Mouse (Mus musculus) midbrain, postnatal 0 days (tissue): ENCODE data around the gene Hivep3. TPM values are rescaled to one million over a fixed set of nuclear protein-coding genes. Genes with fewer than 3 reads are reported as not detected.
A peak's percentile ranks its signal among the peaks of the same experiment; 100 is the strongest.

Experiments
- ATAC-seq: fragments of 200-750 bp; cut with Nextera tagmentation; 2 replicates; pipeline ENCODE4 v1.8.0; 2017; ENCODE audit warnings: moderate number of reproducible peaks, mild to moderate bottlenecking, moderate TSS enrichment, moderate library complexity; ENCODE audit not compliant: low FRiP score
- DNase-seq: peaks from one replicate; pipeline ENCODE4 v3.0.0-alpha.2; 2015; ENCODE audit warnings: low spot score
- H3K27ac ChIP-seq: fragments of 300-500 bp; sonication (generic); 2 replicates; pipeline ENCODE4 v1.5.1; 2014; ENCODE audit warnings: low read depth, mild to moderate bottlenecking, low read length, mixed read lengths
- H3K27me3 ChIP-seq: fragments of 300-500 bp; sonication (generic); 2 replicates; pipeline ENCODE4 v1.6.1; 2014; ENCODE audit warnings: low read length, control low read depth, mixed read lengths; ENCODE audit not compliant: insufficient read depth
- H3K36me3 ChIP-seq: fragments of 300-500 bp; sonication (generic); 2 replicates; pipeline ENCODE4 v1.6.1; 2014; ENCODE audit warnings: low read length, control low read depth, mixed read lengths; ENCODE audit not compliant: insufficient read depth
- H3K4me1 ChIP-seq: fragments of 300-500 bp; sonication (generic); 2 replicates; pipeline ENCODE4 v1.6.1; 2014; ENCODE audit warnings: mild to moderate bottlenecking, control low read depth, antibody characterized with exemption, low read length, mixed read lengths; ENCODE audit not compliant: insufficient read depth
- H3K4me2 ChIP-seq: fragments of 300-500 bp; sonication (generic); 2 replicates; pipeline ENCODE4 v1.6.1; 2014; ENCODE audit warnings: low read depth, mild to moderate bottlenecking, low read length, mixed read lengths; ENCODE audit not compliant: poor library complexity, severe bottlenecking
- H3K4me3 ChIP-seq: fragments of 300-500 bp; sonication (generic); 2 replicates; pipeline ENCODE4 v1.5.1; 2014; ENCODE audit warnings: low read depth, mild to moderate bottlenecking, low read length, moderate library complexity
- H3K9ac ChIP-seq: fragments of 300-500 bp; sonication (generic); replicated peaks from 2 replicates; pipeline ENCODE4 v1.6.1; 2014; ENCODE audit warnings: mild to moderate bottlenecking, low read length, moderate library complexity, mixed read lengths; ENCODE audit not compliant: poor library complexity, severe bottlenecking
- H3K9me3 ChIP-seq: fragments of 300-500 bp; sonication (generic); 2 replicates; pipeline ENCODE4 v1.6.1; 2016; ENCODE audit warnings: low read length, control low read depth
- CTCF ChIP-seq: IDR thresholded peaks from 2 replicates; pipeline ENCODE4 v1.5.1; 2016; ENCODE audit warnings: antibody characterized with exemption, mild to moderate bottlenecking
- WGBS: fragments of 180-500 bp; shearing (Covaris S2); extraction: QIAGEN DNeasy Blood & Tissue Kit; methylation state at CpG from one replicate; pipeline ENCODE4 v1.1.7; 2014; 5-methylcytosine and 5-hydroxymethylcytosine counted together
- polyA plus RNA-seq: library from polyadenylated mRNA; unstranded; fragments of >200 nt; fragmentation: Nextera tagmentation; extraction: Ambion mirVana; gene quantifications from 2 replicates; pipeline ENCODE4 v1.2.1, GENCODE M21; 2015
- total RNA-seq: library from RNA; depleted of rRNA; stranded (reverse); fragments of >200 nt; gene quantifications from 2 replicates; pipeline ENCODE4 v1.2.3, GENCODE M21; 2014

Gene Hivep3
- total and polyA plus RNA-seq, 2 experiments from 2014 or later = 16.5 to 18.3 TPM

DNA sequence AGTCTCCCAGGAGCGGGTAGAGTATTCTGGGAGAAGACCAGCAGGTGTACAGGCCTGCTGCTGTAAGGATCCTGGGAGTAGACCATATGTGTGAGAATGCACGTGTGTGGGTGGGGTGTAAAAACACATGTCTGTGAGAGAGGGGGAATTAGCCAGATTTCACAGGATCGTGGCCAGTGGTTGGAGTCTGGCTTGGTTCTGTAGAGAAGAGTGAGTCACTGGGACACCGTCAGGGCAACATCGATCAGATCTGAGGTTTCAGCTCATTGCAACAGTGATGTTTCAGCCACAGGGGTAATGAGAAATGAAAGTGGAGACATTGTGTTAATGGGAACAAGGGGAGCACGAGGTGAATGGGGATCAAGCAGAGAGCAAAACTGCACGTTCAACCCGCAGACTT lies 189.4 kb downstream of the Hivep3 start:
- no peak overlapping the region for H3K4me3 ChIP-seq
- H3K4me2 ChIP-seq = no peak overlapping the region
- no peaks in the 10 kb centered on the region for H3K36me3 ChIP-seq
- ATAC-seq = no peak
- H3K27me3 ChIP-seq = no peaks in the 10 kb centered on the region
- H3K27ac ChIP-seq = no peak overlapping the region
- H3K9me3 ChIP-seq = no peaks in the 10 kb centered on the region
- no peak for TF ChIP-seq CTCF
- 91% methylated on average over 8 of the region's 8 CpGs for WGBS
- H3K4me1 ChIP-seq = no peaks in the 10 kb centered on the region
- no peak for DNase-seq
- no peak overlapping the region for H3K9ac ChIP-seq

DNA sequence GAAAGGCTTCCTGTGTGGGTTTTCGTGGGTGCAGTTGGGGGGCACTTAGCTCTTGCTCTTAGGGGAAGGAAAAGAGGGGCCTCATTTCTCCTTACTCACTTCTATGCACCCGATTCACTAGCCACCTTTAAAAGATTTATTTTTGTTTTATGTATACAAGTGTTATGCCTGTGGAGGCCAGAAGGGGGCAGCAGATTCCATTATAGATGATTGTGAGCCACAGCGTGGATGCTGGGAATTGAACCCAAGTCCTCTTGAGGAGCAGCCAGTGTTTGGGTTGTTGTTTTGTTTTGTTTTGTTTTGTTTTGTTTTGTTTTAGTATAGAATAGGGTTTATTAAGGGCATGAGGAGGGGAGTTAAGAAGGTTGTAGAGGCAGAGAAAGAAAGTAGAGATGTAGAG lies 189.8 kb downstream of the Hivep3 start:
- Histone ChIP-seq H3K9me3 (no peaks in the 10 kb centered on the region), H3K4me3 (no peak overlapping the region), H3K27ac (no peak overlapping the region), H3K27me3 (no peaks in the 10 kb centered on the region), H3K9ac (no peak overlapping the region), H3K4me2 (no peak overlapping the region), H3K4me1 (no peaks in the 10 kb centered on the region), H3K36me3 (no peaks in the 10 kb centered on the region)
- no peak for ATAC-seq
- WGBS = 86% methylated on average over 3 of the region's 3 CpGs
- TF ChIP-seq CTCF = peak; percentile 32
- no peak for DNase-seq

DNA sequence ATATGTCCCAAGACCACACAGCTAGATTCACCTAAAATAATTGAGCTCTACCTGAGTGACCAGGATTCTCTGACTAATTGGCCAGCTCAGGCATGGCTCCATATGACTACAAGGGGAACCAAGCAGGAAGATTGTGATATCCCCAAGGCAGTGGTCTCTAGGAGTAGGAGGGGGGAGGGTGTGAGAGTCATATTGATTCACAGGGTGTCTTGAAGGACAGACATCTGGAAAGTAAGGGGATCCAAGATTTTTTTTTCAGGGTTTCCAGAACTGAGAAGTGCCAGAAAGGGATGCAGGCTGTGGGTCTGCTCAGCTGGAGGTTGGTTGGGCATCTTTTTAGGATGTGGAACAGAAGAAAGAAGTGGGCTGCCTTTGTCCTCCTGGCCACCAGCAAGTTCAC lies 191.5 kb downstream of the Hivep3 start:
- Histone ChIP-seq H3K4me1 (no peaks in the 10 kb centered on the region), H3K9ac (no peak overlapping the region), H3K4me2 (no peak overlapping the region), H3K27ac (no peak overlapping the region), H3K27me3 (no peaks in the 10 kb centered on the region), H3K36me3 (no peaks in the 10 kb centered on the region), H3K9me3 (no peaks in the 10 kb centered on the region), H3K4me3 (no peak overlapping the region)
- no peak for TF ChIP-seq CTCF
- DNase-seq (no peak), ATAC-seq (no peak)

DNA sequence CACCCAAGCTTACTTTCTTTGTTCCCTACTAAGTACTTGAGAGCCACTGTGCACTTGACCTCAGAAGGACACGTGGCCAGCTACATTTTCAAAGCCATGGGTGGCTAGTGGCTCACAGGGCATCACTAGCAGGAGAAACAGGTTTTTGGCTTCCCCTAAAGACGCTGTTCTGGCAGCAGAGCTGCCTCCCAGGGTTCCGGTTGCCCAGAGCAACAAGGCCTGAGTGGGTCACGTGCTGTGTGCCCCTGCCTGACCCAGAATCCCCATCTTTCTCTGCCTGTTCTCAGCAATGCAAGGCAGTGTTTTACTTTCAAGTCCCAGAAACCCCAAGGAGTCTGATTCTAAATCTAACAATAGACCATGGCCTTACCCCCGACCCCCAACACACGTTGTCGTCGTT lies 198.3 kb downstream of the Hivep3 start:
- Histone ChIP-seq H3K4me2 (no peak overlapping the region), H3K27me3 (no peaks in the 10 kb centered on the region), H3K36me3 (no peaks in the 10 kb centered on the region), H3K4me3 (no peak overlapping the region), H3K9me3 (no peaks in the 10 kb centered on the region), H3K9ac (no peak overlapping the region), H3K4me1 (peaks cover 13% of the 10 kb centered on the region), H3K27ac (peak overlapping the region; percentile 38; the same call in 1 of the 2 replicates)
- no peak for TF ChIP-seq CTCF
- ATAC-seq = peak; percentile 76; the same call in 1 of the 2 replicates
- WGBS = 18% methylated on average over 8 of the region's 8 CpGs
- peak; percentile 80 for DNase-seq

DNA sequence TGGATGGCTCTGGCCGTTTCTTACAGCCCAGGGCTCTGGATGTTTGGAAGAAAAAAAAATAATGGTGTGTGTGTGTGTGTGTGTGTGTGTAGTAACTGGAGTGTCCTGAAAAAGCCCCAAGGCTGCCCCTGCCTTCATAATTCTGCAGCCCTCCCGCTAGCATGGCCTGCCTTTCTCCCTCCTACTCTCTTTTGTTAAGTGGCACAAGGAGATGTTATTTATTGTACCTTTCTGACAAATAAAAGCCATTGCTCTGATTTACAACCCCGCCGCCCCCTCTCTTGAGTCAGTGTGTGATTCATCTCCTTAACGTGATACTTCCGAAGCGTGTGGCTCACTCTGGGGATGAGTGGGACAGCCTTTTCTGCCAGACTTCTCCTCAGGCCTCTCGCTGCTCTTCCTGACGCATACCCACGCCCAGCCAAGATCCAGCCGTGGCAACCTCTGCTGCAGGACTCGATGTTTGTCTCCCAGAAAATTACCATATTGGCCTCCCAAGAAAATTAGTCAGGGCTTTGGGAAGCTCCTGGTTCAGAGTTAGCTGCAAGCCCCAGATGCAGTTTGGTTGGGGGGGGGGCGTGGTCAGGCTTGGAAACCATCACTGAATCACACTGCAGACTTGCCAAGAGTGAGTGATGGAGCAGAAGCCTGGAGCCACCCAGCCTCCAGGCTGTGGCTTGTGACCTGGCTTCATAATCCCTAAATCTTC lies 199.1 kb downstream of the Hivep3 start:
- peak; percentile 63; the same call in 1 of the 2 replicates for ATAC-seq
- H3K9ac ChIP-seq = no peak overlapping the region

DNA sequence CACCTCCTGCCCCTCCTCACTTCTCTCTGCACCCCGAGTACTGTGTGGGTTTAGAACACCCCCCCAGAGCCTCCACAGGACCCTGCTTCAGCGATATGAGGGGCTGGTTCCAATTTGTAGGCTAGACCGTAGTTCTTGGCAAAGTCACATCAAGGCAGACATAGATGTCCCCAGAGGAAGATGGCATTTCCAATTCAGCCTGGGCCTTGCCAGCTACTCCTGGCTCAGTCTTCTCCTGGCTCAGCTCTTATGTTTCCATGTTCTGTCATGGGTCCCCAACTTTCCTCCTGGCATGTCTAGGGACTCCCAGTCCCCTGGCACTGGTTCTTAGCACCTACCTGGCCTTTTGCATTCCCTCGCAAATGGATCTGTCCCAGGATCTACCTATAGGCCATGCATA lies 201.3 kb downstream of the Hivep3 start:
- no peak for TF ChIP-seq CTCF
- no peak overlapping the region for H3K27ac ChIP-seq
- no peak for ATAC-seq
- no peak overlapping the region for H3K9ac ChIP-seq
- no peaks in the 10 kb centered on the region for H3K36me3 ChIP-seq
- H3K4me3 ChIP-seq = no peak overlapping the region
- H3K4me2 ChIP-seq = no peak overlapping the region
- DNase-seq = no peak
- 89% methylated on average over 4 of the region's 4 CpGs for WGBS
- H3K9me3 ChIP-seq = no peaks in the 10 kb centered on the region
- H3K27me3 ChIP-seq = no peaks in the 10 kb centered on the region
- peaks cover 16% of the 10 kb centered on the region for H3K4me1 ChIP-seq

More for the DNA sequence above, 199.1 kb downstream of the Hivep3 start:
- H3K27me3 ChIP-seq = no peaks in the 10 kb centered on the region
- no peak for TF ChIP-seq CTCF
- H3K36me3 ChIP-seq = no peaks in the 10 kb centered on the region
- peak; percentile 42 for DNase-seq
- H3K4me1 ChIP-seq = peaks cover 15% of the 10 kb centered on the region
- peak overlapping the region; percentile 43 for H3K27ac ChIP-seq
- H3K4me3 ChIP-seq = no peak overlapping the region
- no peaks in the 10 kb centered on the region for H3K9me3 ChIP-seq
- no peak overlapping the region for H3K4me2 ChIP-seq
- 43% methylated on average over 13 of the region's 13 CpGs for WGBS
